Mouse (Mus musculus): ENCODE results near the gene Kcnk4. TPM values are rescaled to one million over a fixed set of nuclear protein-coding genes. Genes with fewer than 3 reads are reported as not detected.
"Not testable (repeated sequence)": the region's sequence is repeated elsewhere in the genome, so short reads cannot be mapped to it uniquely, and the experiment has no call there.

Kcnk4 gene
- total RNA-seq, 4 experiments from 2014 or later = 13.4 to 23.1 (median 15.8) TPM

DNA sequence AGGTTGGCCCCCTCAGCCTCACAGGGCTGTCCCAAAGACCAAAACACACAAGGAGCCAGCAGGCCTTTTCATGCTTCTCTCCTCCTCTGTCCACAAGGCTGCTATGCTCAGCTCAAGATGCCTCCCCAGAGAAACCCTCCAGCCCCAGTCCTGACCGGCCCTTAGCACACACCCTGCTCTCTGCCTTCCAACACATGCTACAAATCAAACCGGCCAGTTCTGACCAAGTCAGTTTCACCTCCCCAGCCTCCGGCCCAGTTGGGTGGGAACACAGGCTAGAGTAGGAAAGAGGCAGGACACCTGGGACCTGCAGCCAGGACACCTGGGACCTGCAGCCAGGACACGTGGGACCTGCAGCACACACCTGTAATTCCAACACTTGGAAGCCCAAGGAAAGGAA lies 17.8 kb downstream of the Kcnk4 start:
- no peak for DNase-seq (ENCODE audit: low spot score in 2 of 2)

DNA sequence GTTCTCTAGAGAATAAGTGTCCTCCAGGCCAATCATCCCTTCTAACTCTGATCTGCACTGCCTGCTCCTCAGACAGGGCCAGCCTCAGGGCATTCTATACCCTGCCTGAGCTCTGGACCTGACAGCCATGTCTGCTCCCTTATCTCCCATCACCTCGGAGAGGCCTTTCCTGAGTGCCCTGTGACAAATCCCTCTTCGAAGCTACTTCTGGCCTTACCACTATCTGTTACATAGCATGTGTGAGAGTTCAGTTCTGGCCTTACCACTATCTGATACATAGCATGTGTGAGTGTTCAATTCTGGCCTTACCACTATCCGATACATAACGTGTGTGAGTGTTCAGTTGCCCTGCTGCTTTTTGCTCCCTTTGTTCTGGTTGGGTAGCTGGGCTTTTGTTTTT lies 19.0 kb downstream of the Kcnk4 start:
- no peak for DNase-seq (ENCODE audit: low spot score in 2 of 2)

DNA sequence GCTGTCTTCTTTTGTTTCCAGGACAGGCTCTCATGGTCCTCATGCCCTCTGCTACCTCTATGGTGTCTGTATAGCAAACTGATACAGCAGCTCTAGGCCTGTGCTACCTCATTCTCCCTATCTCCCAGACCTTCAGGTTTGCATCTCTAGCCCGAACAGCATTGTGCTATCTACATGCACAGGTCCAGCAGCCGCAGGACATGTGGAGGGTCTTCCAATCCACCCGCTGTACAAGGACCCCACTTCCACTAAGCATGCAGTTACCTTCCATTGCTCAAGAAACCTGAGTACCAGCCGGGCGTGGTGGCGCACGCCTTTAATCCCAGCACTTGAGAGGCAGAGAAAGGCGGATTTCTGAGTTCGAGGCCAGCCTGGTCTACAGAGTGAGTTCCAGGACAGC lies 19.8 kb downstream of the Kcnk4 start:
- no peak for DNase-seq (ENCODE audit: low spot score in 2 of 2)

DNA sequence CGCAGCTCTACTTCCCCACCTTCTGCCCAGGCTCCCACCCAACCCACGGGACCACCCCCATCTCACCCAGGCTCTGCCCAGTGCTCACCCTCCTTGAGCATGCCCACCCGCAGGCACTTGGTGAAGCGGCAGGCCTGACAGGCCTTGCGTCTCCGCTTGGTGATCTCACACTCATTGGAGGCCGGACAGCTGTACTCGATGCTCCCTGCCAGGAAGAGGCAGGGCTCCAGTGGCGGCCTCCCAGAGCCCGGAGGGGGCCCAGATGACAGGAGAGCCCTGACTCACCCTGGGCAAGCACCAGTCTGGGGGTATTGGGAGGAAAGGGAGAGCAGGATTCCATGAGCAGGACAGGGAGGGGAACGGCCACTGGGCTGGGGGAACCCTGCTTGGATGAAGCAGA lies 20.3 kb downstream of the Kcnk4 start:
- DNase-seq (ENCODE audit: low spot score in 2 of 2) = no peak

DNA sequence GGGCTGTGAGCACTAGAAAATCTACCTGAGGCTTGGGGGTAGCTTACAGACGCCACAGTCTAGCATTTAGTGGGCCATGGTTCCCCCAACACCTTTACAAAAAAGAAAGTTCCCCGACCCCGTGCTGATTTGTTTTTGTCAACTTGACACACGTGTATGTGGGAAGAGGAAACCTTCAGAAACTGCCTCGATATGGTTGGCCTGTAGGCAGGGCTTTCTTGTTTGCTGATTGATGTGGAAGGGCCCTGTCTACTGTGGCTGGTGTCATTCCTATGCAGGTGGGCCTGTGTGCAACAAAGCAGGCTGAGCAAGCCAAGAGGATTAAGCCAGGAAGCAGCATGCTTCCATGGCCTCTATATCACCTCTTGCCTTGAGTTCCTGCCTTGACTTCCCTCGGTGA lies 21.3 kb downstream of the Kcnk4 start:
- no peak for DNase-seq (ENCODE audit: low spot score in 2 of 2)

DNA sequence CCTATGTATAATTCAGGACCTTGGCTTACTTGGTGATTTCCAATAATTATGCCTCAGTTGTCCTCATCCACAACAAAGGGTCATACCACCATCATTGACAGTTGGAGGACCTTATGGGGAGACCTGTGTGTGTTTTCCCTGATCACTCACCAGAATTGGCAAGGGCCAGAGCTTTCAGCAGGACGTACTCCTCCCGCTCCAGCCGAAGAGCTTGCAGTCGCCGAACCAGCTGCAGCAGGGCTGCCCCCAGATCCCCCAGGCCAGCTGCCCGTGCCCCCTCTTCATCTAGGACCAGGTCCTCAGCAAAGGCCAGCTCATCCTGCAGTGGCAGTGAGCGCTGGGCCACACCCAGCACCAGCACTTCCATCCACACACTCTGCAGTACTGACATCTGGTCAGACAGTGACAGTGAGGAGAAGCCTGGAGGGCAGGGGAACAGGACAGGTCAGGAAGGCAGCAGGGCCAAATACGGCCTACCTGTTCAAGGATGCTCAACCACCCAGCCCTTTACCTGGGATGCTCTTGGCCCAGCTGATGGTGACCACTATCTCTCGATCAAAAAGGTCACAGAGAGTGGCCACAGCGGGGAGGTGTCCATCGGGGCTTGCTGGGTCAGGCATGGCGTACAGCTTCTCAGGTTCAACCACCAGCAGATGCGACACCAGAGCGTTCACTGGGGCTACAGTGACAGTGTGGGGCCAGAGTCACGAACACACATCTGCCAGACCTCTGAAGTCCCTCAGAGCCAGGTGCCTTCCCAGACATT lies 21.9 kb downstream of the Kcnk4 start:
- DNase-seq (ENCODE audit: low spot score in 2 of 2) = no peak

DNA sequence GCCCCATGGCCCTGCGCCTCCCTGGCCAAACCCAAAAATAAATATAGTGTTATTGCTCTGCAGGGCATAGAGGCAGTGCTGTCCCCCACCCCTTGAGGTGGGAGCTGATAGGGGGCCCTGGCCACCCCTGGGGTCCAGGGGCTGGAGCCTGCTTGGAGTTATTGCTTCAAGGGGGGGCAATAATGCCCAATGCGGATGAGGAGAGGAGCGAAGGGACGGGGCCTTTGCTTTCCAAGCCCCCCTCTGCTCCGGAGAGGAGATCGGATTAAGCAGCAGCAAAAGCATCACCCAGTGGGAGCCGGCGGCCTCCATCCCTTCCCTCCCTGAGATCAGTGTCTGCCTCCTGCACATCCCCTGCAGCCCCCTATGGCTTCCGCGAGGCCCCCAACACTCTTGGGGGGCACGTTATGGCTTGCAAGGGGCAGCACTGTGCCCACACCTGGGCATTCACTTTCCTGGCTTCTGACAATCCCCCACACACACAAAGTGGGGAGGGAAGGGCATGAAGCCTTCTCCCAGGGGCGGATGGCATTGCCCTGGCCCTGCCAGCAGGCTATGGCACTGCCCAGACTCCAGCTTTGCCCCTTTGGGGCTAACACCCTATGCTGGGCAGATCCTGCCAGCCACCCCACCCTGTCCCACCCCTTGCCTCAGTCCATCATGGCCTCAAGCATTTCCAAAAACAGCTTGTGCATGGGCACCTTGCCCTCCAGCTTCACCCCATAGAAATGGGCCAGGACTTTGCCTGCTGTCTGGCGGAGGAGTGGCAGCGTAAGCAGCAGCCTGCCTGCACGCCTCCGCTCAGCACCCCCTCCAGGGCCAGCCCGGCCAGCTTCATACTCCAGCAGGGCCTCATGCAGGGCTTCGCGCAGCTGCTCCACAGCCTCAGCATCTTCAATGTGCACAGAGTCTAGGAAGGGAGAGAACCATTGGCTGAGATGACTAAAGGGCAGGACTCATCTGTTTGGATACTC lies 22.9 kb downstream of the Kcnk4 start:
- DNase-seq (ENCODE audit: low spot score in 2 of 2) = no peak

DNA sequence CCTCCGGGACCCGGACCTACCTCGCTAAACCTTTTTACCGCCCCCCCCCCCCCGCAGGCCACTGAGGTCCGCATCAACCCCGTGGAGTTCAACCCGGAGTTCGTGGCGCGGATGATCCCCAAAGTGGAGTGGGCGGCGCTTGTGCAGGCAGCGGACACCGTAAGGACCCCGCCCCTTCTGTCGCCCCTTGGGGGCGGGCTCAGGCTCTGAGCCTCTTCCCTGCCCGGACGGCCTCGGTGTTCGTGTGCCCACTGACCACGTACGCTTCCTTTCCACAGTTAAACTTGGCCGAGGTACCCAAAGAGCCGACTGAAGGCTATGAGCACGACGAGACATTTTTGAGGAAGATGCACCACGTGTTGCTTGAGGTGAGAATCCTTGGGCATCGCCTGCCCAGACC lies 24.0 kb downstream of the Kcnk4 start:
- DNase-seq (ENCODE audit: low spot score in 2 of 2) = not testable (repeated sequence)

DNA sequence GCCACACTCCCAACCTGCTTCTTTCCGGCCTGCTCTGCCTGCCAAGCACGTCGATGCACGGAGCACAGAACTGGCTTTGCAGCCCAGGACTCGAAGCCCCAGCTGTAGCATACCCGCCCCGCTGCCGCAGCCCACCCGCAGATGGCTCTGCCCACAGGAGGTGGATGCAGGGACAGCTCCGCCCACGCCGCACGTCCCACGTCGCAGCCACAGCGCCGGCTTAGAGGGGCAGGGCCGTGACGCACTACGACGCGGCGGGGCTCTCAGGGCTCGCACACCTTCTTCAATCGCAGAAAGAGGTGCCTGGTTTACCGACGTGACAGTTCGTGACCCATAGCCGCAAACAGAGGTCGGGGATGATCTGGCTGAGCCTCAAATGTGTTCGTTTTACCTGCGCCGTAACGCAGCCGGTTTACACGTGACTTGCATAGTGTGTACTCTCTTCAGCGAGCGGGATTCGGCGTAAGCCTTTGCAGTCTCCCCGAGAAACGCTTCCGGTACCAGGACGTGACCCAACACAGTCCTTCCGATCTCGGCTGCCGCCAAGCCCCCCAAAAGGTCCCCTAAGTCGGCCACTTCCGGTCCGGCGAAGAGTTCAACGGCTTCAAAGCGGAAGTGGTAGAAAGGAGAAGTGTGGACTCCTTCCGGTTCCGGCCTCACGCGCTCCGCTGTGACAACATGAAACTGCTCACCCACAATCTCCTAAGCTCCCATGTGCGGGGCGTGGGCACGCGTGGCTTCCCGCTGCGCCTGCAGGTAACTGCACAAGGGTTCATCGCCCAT lies 24.6 kb downstream of the Kcnk4 start, which contains the start of the genes Trmt112 and Prdx5:
Gene Trmt112, plus strand, starts transcription at position 192 of the 783 bp plus-strand sequence.
Gene Prdx5, minus strand, starts transcription at position 600 of the 783 bp plus-strand sequence.
- DNase-seq (ENCODE audit: low spot score in 2 of 2) = peak; percentile 92 to 96

DNA sequence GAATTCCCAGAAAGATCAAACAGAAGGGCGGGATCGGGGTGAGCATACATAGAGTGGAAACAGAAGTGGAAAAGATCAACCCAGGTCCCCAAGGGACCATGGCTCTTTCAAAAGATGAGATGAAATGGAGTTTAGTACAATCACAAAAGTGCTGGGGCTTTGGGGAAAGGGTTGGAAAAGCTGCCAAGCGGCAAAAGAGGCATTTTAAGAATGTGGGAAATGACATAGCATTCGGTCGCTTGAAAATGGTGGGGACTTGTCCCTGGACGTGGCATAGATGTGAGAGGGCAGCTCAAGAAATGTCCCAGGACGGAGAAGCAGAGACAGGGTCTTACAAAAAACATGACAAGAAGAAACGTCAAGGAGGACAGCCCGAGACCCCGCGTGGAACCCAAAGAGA lies 25.3 kb downstream of the Kcnk4 start:
- DNase-seq (ENCODE audit: low spot score in 2 of 2) = no peak

DNA sequence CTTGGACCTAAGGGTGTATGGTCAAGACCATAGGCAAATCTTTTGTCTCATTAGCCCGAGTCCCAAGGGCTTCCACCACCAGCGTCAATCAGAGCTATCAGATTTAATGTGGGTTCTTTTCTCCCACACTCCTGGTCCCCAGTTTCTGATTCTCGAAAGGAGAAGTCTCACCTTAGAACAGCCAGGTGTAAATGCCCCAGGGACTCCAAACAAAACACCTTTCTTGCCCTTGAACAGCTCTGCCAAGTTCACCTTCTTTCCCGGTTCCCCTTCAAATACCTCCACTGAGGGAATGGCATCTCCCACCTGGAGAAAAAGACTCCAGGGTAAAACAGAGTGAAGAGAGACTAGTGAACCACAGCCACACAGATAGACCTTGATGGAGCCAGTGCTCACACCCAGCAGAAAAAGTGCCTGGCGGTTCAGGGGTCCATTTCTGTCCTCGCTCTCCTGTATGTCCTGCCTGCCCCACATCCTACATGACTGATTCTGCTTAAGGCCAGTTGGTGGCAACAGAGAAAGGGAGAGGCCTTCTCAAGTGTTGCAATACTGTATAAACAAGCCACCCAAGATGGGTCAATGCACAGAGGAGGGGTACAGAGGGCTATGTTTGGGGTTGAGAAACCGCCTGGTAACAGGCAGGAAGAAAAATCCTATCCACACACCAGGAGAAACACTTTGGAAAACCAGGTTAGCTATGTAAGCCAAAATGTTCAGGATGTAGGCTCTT lies 26.3 kb downstream of the Kcnk4 start:
- no peak for DNase-seq (ENCODE audit: low spot score in 2 of 2)

DNA sequence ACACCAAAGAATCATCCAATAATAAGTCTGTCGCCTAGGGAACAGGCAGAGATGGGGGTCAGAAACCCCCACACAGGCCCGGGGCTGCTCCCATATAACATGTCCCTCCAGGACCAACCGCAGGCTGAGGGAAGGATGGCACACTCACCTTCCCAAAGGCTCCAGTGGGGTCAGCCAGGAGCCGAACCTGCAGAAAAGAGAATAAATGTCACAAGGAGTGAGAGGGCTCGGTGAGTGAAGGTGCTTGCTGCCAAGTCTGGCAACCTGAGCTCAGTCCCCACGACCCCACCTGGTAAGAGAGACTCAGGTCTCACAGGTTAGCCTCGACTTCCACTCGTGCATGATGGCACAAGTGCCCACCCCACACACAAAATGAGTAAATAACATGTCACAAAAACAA lies 27.2 kb downstream of the Kcnk4 start:
- DNase-seq (ENCODE audit: low spot score in 2 of 2) = no peak

DNA sequence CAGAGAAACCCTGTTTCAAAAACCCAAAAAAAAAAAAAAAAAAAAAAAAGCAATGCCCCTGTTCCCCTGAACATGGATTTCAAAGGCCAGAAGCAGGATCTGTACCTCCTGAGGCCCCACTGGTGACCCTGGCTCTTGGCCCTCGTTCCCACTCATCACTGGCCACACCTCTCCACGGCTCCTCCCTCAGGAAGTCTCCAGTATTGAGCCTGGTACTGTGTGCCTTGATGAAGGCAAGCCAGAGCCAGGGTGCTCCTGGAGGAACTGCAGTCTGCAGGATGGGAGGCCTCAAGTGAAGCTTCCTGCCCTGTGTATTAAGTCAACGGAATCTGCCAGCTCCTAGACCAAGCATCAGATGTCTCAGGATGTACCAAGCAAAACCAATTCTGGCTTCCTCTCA lies 28.1 kb downstream of the Kcnk4 start:
- no peak for DNase-seq (ENCODE audit: low spot score in 2 of 2)

DNA sequence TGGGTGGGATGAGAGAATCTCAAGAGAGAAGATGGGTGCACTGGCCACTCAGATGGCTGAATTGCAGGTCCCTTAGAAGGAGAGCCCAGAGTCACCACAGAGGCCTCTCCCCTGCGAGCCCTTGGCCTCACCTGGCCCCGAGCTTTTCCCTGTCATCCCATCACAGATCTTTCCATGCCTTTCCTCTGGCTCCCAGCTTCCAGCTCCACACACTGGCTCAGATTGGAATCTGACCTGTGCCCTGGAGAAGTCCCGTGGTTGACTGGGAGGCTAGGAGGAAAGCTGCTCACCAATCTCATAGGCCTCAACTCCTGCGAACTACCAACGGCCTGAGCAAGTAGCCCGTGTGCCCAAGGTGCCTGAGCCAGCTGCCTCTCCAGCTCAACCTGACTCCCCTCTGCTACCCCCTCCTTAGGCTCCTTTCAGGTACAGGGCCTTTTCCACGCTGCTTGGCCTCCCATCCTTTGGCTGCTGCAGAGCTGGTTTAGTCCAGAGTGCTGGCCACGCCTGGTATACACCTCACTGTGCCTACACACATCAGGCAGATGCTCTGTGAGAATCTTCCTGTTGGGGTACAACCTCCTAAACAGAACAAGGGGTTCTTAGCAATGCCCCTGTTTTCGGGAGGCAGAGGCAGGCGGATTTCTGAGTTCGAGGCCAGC lies 28.7 kb downstream of the Kcnk4 start:
- no peak for DNase-seq (ENCODE audit: low spot score in 2 of 2)

DNA sequence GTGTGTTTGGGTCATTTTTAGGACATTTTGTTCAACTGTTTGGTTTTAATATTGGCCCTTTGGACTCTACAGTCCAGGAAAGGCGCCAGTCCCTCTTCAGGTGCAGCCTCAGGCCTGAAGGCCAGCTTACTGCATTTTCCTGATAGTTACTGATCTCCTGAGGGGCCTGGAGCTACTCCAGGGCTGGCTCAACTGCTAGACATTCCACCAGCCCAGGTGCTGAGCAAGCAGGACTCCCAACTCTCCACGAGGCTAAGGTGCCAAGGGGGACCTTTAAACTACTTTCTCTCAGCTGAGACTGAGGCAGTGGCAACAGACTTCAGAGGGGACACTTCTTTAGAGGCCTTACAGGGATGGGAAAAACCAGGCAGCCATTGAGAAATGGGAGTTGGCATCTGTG lies 29.5 kb downstream of the Kcnk4 start:
- no peak for DNase-seq (ENCODE audit: low spot score in 2 of 2)

DNA sequence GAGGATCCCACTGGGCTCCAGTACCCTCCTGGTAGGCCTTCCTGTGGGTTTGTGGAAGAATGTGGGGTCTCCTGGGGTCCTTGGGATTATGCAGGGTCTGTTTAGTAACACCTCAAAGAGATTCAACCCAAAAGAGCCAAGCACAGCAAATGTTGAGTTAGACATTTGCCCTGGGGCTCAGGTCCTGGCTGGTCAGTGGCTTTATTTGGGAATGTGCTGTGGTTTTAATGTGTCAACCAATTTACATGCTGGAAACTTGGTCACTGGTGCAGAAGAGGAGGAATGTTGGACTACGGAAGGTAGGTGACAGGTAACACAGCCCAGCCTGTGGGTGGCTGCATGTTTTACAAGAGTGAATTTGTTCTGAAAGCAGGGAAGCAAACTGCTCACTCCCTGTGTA lies 31.3 kb downstream of the Kcnk4 start:
- DNase-seq (ENCODE audit: low spot score in 2 of 2) = no peak

DNA sequence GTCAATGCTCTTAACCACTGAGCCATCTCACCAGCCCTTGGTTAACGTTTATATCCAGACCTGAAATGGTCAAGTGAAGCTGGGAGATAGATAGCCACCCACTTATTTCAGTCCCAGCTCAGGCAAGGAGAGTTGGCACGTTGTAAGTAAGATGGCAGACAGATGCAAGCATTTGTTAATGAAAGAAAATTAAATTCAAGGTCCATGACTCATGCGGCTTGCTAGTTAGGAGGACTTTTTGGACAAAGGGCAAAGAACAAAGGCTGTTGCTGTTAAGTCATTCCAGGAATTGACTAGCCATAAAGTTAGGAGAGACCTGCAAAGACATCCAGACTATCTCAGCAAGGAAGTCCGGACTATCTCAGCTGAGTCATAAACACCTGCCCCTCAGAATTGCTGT lies 34.7 kb downstream of the Kcnk4 start:
- no peak for DNase-seq (ENCODE audit: low spot score in 2 of 2)

DNA sequence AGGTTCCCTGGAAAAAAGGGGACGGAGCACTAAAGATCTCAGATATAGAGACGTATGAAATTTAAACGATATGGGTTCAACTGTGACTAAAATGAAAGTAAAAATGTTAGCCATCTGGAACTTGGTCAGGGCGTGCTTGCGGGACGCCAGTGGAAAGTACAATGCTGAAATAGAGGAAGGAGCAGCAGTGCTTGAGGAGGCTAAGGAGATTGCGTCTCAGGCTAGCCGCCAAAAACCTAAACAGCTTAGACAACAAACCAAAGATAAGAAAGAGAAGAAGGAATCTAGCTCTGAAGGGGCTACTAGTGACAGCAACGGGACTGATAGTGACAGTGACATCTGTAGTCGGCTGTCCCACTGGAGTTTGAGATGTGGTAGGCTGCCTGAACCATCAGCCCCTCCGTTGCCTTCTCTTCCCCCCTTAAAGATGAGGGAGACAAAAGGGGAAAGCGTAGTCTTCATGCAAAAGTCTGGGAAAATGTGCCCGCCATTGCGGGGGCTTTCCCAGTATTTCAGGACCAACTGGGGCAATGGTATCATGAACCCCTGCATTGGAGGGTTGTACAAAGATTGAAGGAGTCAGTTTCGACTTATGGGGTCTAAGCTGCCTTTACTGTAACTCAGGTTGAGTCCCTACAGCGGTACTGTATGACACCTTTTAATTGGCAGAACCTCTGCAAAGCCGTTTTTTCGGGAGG lies 38.6 kb downstream of the Kcnk4 start:
- DNase-seq (ENCODE audit: low spot score in 2 of 2) = not testable (repeated sequence)

DNA sequence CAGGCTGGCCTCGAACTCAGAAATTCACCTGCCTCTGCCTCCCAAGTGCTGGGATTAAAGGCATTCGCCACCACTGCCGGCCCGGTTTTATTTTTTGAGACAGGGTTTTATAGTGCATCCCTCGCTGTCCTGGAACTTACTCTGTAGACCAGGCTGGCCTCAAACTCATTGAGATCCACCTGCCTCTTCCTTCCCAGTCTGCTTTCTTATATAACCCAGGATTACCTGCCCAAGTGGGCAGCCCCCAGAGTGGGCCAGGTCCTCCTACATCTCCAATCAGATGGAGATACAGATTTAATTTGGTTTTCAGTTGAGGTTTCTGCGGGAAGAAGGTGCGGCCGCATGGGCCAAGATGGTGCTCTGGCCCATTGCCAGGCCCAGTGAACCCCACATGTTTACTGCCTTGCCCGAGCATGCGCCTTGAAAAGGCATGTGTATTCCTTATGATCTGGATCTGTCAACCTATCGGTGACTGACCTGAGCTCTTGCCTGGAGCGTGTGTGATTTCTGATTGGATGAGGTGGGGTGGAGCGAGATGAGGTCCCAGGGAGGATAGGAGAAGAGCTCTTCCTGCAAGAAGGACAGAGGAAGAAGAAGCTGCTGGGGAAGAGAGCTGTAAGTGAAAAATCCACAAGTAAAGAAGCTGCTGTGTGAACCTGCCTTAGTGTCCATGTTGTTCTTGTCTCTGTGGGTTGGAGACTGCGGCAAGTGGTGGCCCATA lies 40.4 kb downstream of the Kcnk4 start:
- no peak for DNase-seq (ENCODE audit: low spot score in 2 of 2)
